Mouse (Mus musculus) E14TG2a.4 (cell line): ENCODE results near the gene Habp2.
"Not testable (repeated sequence)": the region's sequence is repeated elsewhere in the genome, so short reads cannot be mapped to it uniquely, and the experiment has no call there.

Source experiments
- H3K27me3 ChIP-seq: 2 replicates; pipeline ENCODE4 v1.6.1; 2014; ENCODE audit warnings: low read length, control low read depth; ENCODE audit not compliant: insufficient read depth
- H3K36me3 ChIP-seq: 2 replicates; pipeline ENCODE4 v1.6.1; 2014; ENCODE audit warnings: low read length, control low read depth; ENCODE audit not compliant: insufficient read depth
- H3K4me1 ChIP-seq: replicated peaks from 2 replicates; pipeline ENCODE4 v1.6.1; 2014; ENCODE audit warnings: low read depth, low read length, control low read depth
- H3K4me3 ChIP-seq: replicated peaks from 2 replicates; pipeline ENCODE4 v1.5.1; 2014; ENCODE audit warnings: mild to moderate bottlenecking, low read length
- H3K9me3 ChIP-seq: 2 replicates; pipeline ENCODE4 v1.6.1; 2014; ENCODE audit warnings: low read length, control low read depth
- CTCF ChIP-seq: conservative IDR thresholded peaks from 2 replicates; pipeline ENCODE4 v1.5.1; 2014; ENCODE audit warnings: low read length
- NANOG ChIP-seq: IDR thresholded peaks from 2 replicates; pipeline ENCODE4 v1.6.1; 2014; ENCODE audit warnings: borderline replicate concordance, low read length, mixed read lengths
- POU5F1 ChIP-seq: IDR thresholded peaks from 2 replicates; pipeline ENCODE4 v1.6.1; 2014; ENCODE audit warnings: low read length, borderline replicate concordance

Gene Habp2

GRCm38 (mm10) chr19:56336826-56337225 is 49.9 kb downstream of the Habp2 start:
- no peaks in the 10 kb centered on the region for H3K36me3 ChIP-seq
- peaks cover 8% of the 10 kb centered on the region for H3K27me3 ChIP-seq
- H3K4me3 ChIP-seq = no peak overlapping the region
- no peaks in the 10 kb centered on the region for H3K4me1 ChIP-seq
- TF ChIP-seq POU5F1 (no peak), CTCF (no peak), NANOG (no peak)
- no peaks in the 10 kb centered on the region for H3K9me3 ChIP-seq

- Histone ChIP-seq H3K27me3 (peaks cover 44% of the 10 kb centered on the region), H3K9me3 (no peaks in the 10 kb centered on the region), H3K4me1 (peaks cover 11% of the 10 kb centered on the region), H3K4me3 (no peak overlapping the region), H3K36me3 (no peaks in the 10 kb centered on the region)
- no peak for TF ChIP-seq CTCF
Measured at GRCm38 (mm10) chr19:56342006-56342405, 55.1 kb downstream of the Habp2 start.

- no peak overlapping the region for H3K4me3 ChIP-seq
- TF ChIP-seq NANOG = no peak
- TF ChIP-seq POU5F1 = no peak
- no peak for TF ChIP-seq CTCF
- no peaks in the 10 kb centered on the region for H3K36me3 ChIP-seq
- H3K4me1 ChIP-seq = peaks cover 11% of the 10 kb centered on the region
- peaks cover 44% of the 10 kb centered on the region for H3K27me3 ChIP-seq
- no peaks in the 10 kb centered on the region for H3K9me3 ChIP-seq
Measured at GRCm38 (mm10) chr19:56343869-56344563, 57.1 kb downstream of the Habp2 start.

- peaks cover 11% of the 10 kb centered on the region for H3K4me1 ChIP-seq
- H3K4me3 ChIP-seq = no peak overlapping the region
- no peaks in the 10 kb centered on the region for H3K9me3 ChIP-seq
- no peaks in the 10 kb centered on the region for H3K36me3 ChIP-seq
- H3K27me3 ChIP-seq = peaks cover 43% of the 10 kb centered on the region
- TF ChIP-seq CTCF (peak; percentile 63), POU5F1 (no peak)
Measured at GRCm38 (mm10) chr19:56346016-56346415, 59.1 kb downstream of the Habp2 start.

GRCm38 (mm10) chr19:56346750-56347149 is 59.8 kb downstream of the Habp2 start:
- H3K4me1 ChIP-seq = peaks cover 11% of the 10 kb centered on the region
- no peaks in the 10 kb centered on the region for H3K9me3 ChIP-seq
- H3K4me3 ChIP-seq = no peak overlapping the region
- no peaks in the 10 kb centered on the region for H3K36me3 ChIP-seq
- H3K27me3 ChIP-seq = peaks cover 37% of the 10 kb centered on the region
- TF ChIP-seq CTCF (no peak), POU5F1 (no peak), NANOG (no peak)

GRCm38 (mm10) chr19:56349295-56349694 is 62.4 kb downstream of the Habp2 start:
- Histone ChIP-seq H3K4me1 (peaks cover 3% of the 10 kb centered on the region; the same call in 1 of the 2 replicates), H3K27me3 (peaks cover 16% of the 10 kb centered on the region), H3K36me3 (no peaks in the 10 kb centered on the region), H3K9me3 (no peaks in the 10 kb centered on the region), H3K4me3 (no peak overlapping the region)
- peak; percentile 13; the same call in 1 of the 2 replicates for TF ChIP-seq CTCF
- TF ChIP-seq NANOG = no peak

- peaks cover 21% of the 10 kb centered on the region for H3K27me3 ChIP-seq
- H3K4me3 ChIP-seq = no peak overlapping the region
- H3K36me3 ChIP-seq = no peaks in the 10 kb centered on the region
- H3K9me3 ChIP-seq = no peaks in the 10 kb centered on the region
- peaks cover 8% of the 10 kb centered on the region for H3K4me1 ChIP-seq
- TF ChIP-seq NANOG (no peak), POU5F1 (no peak), CTCF (no peak)
Measured at GRCm38 (mm10) chr19:56353689-56354088, 66.8 kb downstream of the Habp2 start.

GRCm38 (mm10) chr19:56355201-56355600 is 68.3 kb downstream of the Habp2 start:
- Histone ChIP-seq H3K4me3 (no peak overlapping the region), H3K4me1 (peaks cover 8% of the 10 kb centered on the region), H3K27me3 (peaks cover 21% of the 10 kb centered on the region), H3K36me3 (no peaks in the 10 kb centered on the region), H3K9me3 (no peaks in the 10 kb centered on the region)
- TF ChIP-seq POU5F1 = no peak
- TF ChIP-seq NANOG = no peak
- no peak for TF ChIP-seq CTCF

- TF ChIP-seq CTCF (peak; percentile 70), POU5F1 (no peak)
- peaks cover 21% of the 10 kb centered on the region for H3K27me3 ChIP-seq
- peak overlapping the region; percentile 50 for H3K4me3 ChIP-seq
- H3K4me1 ChIP-seq = peaks cover 8% of the 10 kb centered on the region
- no peaks in the 10 kb centered on the region for H3K36me3 ChIP-seq
- H3K9me3 ChIP-seq = no peaks in the 10 kb centered on the region
Measured at GRCm38 (mm10) chr19:56356480-56357373, 69.8 kb downstream of the Habp2 start.

GRCm38 (mm10) chr19:56357374-56357708 is 70.4 kb downstream of the Habp2 start:
- not testable (repeated sequence) for H3K4me1 ChIP-seq, H3K36me3 ChIP-seq, H3K9me3 ChIP-seq, H3K4me3 ChIP-seq
- H3K27me3 ChIP-seq = peaks cover 21% of the 10 kb centered on the region
